Mouse (Mus musculus) testis, adult 2 months (tissue): ENCODE results near the gene 4931428F04Rik. TPM values are rescaled to one million over a fixed set of nuclear protein-coding genes. Genes with fewer than 3 reads are reported as not detected.

ENCODE experiments used
- H3K27ac ChIP-seq: fragments of 200-500 bp; 2 replicates; pipeline ENCODE4 v1.5.1; 2012; ENCODE audit warnings: low read depth, low read length; ENCODE audit not compliant: control insufficient read depth, insufficient read depth
- H3K27me3 ChIP-seq: fragments of 200-500 bp; 2 replicates; pipeline ENCODE4 v1.6.1; 2012; ENCODE audit warnings: mild to moderate bottlenecking, low read length, moderate library complexity; ENCODE audit not compliant: control insufficient read depth, insufficient read depth
- H3K36me3 ChIP-seq: fragments of 200-500 bp; 2 replicates; pipeline ENCODE4 v1.6.1; 2012; ENCODE audit warnings: mild to moderate bottlenecking, low read length; ENCODE audit not compliant: control insufficient read depth, insufficient read depth
- H3K4me1 ChIP-seq: fragments of 200-500 bp; 2 replicates; pipeline ENCODE4 v1.6.1; 2012; ENCODE audit warnings: low read length; ENCODE audit not compliant: control insufficient read depth, insufficient read depth
- H3K4me3 ChIP-seq: fragments of 200-500 bp; 2 replicates; pipeline ENCODE4 v1.5.1; 2012; ENCODE audit warnings: low read depth, mild to moderate bottlenecking, low read length, moderate library complexity, mixed read lengths; ENCODE audit not compliant: control insufficient read depth
- CTCF ChIP-seq: fragments of 200-500 bp; IDR thresholded peaks from 2 replicates; pipeline ENCODE4 v1.5.1; 2012; ENCODE audit warnings: low read depth, mild to moderate bottlenecking, inconsistent platforms, low read length, moderate library complexity; ENCODE audit not compliant: control insufficient read depth, insufficient read depth, insufficient replicate concordance
- POLR2A ChIP-seq: fragments of 200-500 bp; IDR thresholded peaks from 2 replicates; pipeline ENCODE4 v1.6.1; 2012; ENCODE audit warnings: low read depth, mild to moderate bottlenecking, inconsistent platforms, low read length, moderate library complexity; ENCODE audit not compliant: control insufficient read depth
- polyA plus RNA-seq: library from polyadenylated mRNA; depleted of rRNA; stranded (reverse); fragments of >200 nt; gene quantifications from 2 replicates; pipeline ENCODE4 v1.2.3, GENCODE M21; 2012

4931428F04Rik gene
- polyA plus RNA-seq, 1 experiment, result 78.2 TPM

DNA sequence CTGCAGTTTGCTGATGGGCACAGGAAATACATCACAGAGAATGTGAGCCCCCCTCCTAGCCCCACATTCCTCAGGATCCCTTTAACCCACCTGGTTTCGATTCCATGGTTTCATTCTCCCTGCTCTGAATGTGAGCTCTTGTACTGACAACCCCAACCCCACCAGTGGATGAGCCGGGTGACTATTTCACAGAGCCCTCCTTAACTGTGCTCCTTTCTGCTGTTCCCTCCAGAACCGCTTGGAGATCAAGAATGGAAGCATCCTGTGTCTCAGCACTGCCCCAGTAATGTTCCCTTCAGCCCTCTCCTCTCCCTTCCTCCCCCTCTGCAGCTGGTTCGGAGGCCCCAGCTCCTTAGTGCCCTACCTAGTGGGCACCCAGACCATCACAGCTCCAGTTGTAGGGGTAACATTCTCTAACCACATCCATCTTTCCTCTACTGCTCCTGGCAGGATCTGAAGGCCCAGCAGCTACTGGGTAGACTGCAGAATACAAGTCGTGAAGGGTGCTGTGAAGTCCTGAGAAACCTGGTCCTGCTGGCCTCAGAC, 16.6 kb upstream of the 4931428F04Rik start:
- no peak overlapping the region for H3K27ac ChIP-seq
- H3K27me3 ChIP-seq, result no peaks in the 10 kb centered on the region
- peaks cover 7% of the 10 kb centered on the region for H3K4me1 ChIP-seq
- H3K36me3 ChIP-seq, result peaks cover 2% of the 10 kb centered on the region; the same call in 1 of the 2 replicates
- TF ChIP-seq CTCF (no peak), POLR2A (no peak)
- no peak overlapping the region; the same call in 1 of the 2 replicates for H3K4me3 ChIP-seq

- peaks cover 7% of the 10 kb centered on the region for H3K4me1 ChIP-seq
- no peaks in the 10 kb centered on the region for H3K27me3 ChIP-seq
- peak within 1 kb of the TSS; percentile 57 for H3K4me3 ChIP-seq
- H3K36me3 ChIP-seq, result peaks cover 2% of the 10 kb centered on the region; the same call in 1 of the 2 replicates
- 0 out of 2 replicates have a peak, but pooled peaks have one; percentile 21 for TF ChIP-seq CTCF
- TF ChIP-seq POLR2A, result peak; percentile 55
- H3K27ac ChIP-seq, result 0 out of 2 replicates have a peak within 1 kb of the TSS, but pooled peaks have one; percentile 56
Measured at GRCm38 (mm10) chr8:105305211-105306145, 15.8 kb upstream of the 4931428F04Rik start, which contains the start of gene Elmo3. Gene Elmo3, plus strand, starts transcription at chr8:105305601.

DNA sequence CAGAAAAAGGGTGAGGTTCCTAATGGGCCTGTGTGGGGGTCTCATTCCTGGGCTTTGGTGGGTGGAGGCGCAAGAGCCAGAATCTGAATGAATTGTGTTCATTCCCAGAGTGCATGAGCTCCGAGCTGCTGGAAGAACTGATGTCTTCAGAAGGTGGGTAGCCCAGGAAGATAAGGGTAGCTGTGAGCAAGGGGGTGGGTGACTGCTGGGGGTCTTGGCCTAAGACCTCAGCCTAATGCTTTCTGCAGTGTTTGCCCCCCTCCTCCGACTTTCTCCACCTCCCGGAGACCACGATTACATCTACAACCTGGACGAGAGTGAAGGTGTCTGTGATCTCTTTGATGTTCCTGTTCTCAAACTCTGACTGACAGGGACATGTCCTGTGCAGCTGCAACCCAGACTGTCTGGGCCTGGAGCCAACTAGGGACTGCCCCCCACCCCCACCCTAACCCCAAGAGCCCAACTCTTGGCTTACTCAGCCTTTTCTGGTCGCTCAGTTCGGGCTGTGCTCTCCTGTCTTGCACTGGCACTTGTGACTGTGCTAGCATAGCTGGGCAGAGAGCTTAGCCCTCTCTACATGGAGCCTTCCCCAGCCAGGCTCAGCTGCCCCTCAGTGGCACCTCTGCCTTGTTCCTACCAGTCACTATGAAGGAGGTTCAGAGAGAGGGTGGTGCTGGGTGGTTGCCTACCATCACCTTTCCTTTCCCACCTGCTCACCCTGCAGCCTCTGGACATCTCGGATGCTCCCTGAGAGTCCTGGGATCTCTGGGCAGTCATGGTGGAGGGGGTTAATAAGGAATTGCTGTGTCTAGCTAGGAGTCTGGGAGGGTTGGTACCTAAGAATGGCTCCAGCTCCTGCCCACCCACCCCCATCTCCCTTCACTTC, 14.9 kb upstream of the 4931428F04Rik start:
- no peaks in the 10 kb centered on the region for H3K27me3 ChIP-seq
- peaks cover 2% of the 10 kb centered on the region; the same call in 1 of the 2 replicates for H3K36me3 ChIP-seq
- H3K4me3 ChIP-seq, result no peak overlapping the region
- no peak overlapping the region for H3K27ac ChIP-seq
- TF ChIP-seq CTCF (peak; percentile 9; the same call in 1 of the 2 replicates), POLR2A (no peak; the same call in 1 of the 2 replicates)
- H3K4me1 ChIP-seq, result peaks cover 7% of the 10 kb centered on the region

GRCm38 (mm10) chr8:105303874-105304273, 14.2 kb upstream of the 4931428F04Rik start:
- H3K27ac ChIP-seq, result no peak overlapping the region
- H3K36me3 ChIP-seq, result peaks cover 2% of the 10 kb centered on the region; the same call in 1 of the 2 replicates
- TF ChIP-seq POLR2A, result no peak
- TF ChIP-seq CTCF, result no peak
- no peak overlapping the region for H3K4me3 ChIP-seq
- H3K4me1 ChIP-seq, result peaks cover 8% of the 10 kb centered on the region
- no peaks in the 10 kb centered on the region for H3K27me3 ChIP-seq

- Histone ChIP-seq H3K27ac (no peak overlapping the region), H3K27me3 (no peaks in the 10 kb centered on the region), H3K36me3 (peaks cover 2% of the 10 kb centered on the region; the same call in 1 of the 2 replicates), H3K4me1 (peaks cover 13% of the 10 kb centered on the region), H3K4me3 (no peak overlapping the region)
- TF ChIP-seq POLR2A (no peak), CTCF (no peak)
Measured at GRCm38 (mm10) chr8:105303396-105303795, 13.7 kb upstream of the 4931428F04Rik start.

GRCm38 (mm10) chr8:105299962-105300361, 10.3 kb upstream of the 4931428F04Rik start:
- H3K27me3 ChIP-seq, result no peaks in the 10 kb centered on the region
- peaks cover 10% of the 10 kb centered on the region for H3K4me1 ChIP-seq
- TF ChIP-seq POLR2A (no peak), CTCF (no peak)
- H3K36me3 ChIP-seq, result peaks cover 2% of the 10 kb centered on the region; the same call in 1 of the 2 replicates
- H3K4me3 ChIP-seq, result no peak overlapping the region
- H3K27ac ChIP-seq, result no peak overlapping the region
